Mouse (Mus musculus): ENCODE measurements at regions not wholly inside any gene's neighbourhood (a gene's known extent, or its start where the extent isn't known, plus 50 kb on each side); places are given as distances from the start of the nearest gene placed in this dataset.

- no peak for TF ChIP-seq CTCF (IDR thresholded peaks at IDR 0.05; ENCODE audit: low read depth)
- TF ChIP-seq EP300 (IDR thresholded peaks at IDR 0.05; ENCODE audit: low read depth), result no peak
These were observed 181.2 kb downstream of the Npr3 start for GRCm38 (mm10) chr15:11725620-11726530.
